Mouse (Mus musculus) cortical plate, adult 2 months (tissue): ENCODE measurements around the gene Pnpla2.

Experiments
- CTCF ChIP-seq: fragments of 200-500 bp; IDR thresholded peaks from 2 replicates; pipeline ENCODE4 v1.5.1; 2011; ENCODE audit warnings: mild to moderate bottlenecking, control low read depth, low read length; ENCODE audit not compliant: insufficient read depth; ENCODE audit errors: extremely low read depth
- POLR2A ChIP-seq: fragments of 200-500 bp; IDR thresholded peaks from 2 replicates; pipeline ENCODE4 v1.6.1; 2011; ENCODE audit warnings: mild to moderate bottlenecking, low read length, control low read depth; ENCODE audit not compliant: insufficient read depth; ENCODE audit errors: extremely low read depth

DNA sequence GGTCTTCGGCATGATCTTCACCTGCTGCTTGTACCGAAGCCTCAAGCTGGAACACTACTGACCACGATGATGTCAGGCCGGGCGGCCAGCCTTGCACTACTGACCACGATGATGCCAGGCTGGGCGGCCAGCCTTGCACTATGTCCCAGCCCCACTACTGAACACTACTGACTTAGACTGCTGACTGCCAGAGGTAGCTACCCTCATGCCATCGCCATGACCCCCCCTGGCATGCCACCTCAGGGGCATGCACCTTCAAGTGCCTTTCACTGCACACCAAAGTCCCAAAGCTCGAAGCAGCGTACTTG is 15.6 kb downstream of the Pnpla2 start:
- no peak for TF ChIP-seq CTCF
- TF ChIP-seq POLR2A: no peak
